Mouse (Mus musculus) neural tube, embryonic 14.5 days (tissue): ENCODE measurements around the gene Pus7. TPM values are rescaled to one million over a fixed set of nuclear protein-coding genes. Genes with fewer than 3 reads are reported as not detected.

Source experiments
- ATAC-seq: fragments of 200-750 bp; cut with Nextera tagmentation; 2 replicates; pipeline ENCODE4 v1.8.0; 2017; ENCODE audit warnings: low read depth, mild to moderate bottlenecking, moderate TSS enrichment, moderate library complexity
- H3K27ac ChIP-seq: fragments of 300-500 bp; sonication (generic); 2 replicates; pipeline ENCODE4 v1.5.1; 2014; ENCODE audit warnings: low read depth, mild to moderate bottlenecking, control low read depth, low read length, moderate library complexity, mixed read lengths
- H3K27me3 ChIP-seq: fragments of 300-500 bp; sonication (generic); 2 replicates; pipeline ENCODE4 v1.6.1; 2014; ENCODE audit warnings: low read length; ENCODE audit not compliant: control insufficient read depth, insufficient read depth
- H3K36me3 ChIP-seq: fragments of 300-500 bp; sonication (generic); 2 replicates; pipeline ENCODE4 v1.6.1; 2014; ENCODE audit warnings: low read length, mixed read lengths; ENCODE audit not compliant: control insufficient read depth, insufficient read depth
- H3K4me1 ChIP-seq: fragments of 300-500 bp; sonication (generic); 2 replicates; pipeline ENCODE4 v1.6.1; 2014; ENCODE audit warnings: low read length; ENCODE audit not compliant: control insufficient read depth, insufficient read depth
- H3K4me2 ChIP-seq: fragments of 300-500 bp; sonication (generic); 2 replicates; pipeline ENCODE4 v1.6.1; 2014; ENCODE audit warnings: mild to moderate bottlenecking, low read depth, low read length, control low read depth
- H3K4me3 ChIP-seq: fragments of 300-500 bp; sonication (generic); 2 replicates; pipeline ENCODE4 v1.5.1; 2014; ENCODE audit warnings: low read depth, low read length, control low read depth, mixed read lengths
- H3K9ac ChIP-seq: fragments of 300-500 bp; sonication (generic); replicated peaks from 2 replicates; pipeline ENCODE4 v1.6.1; 2014; ENCODE audit warnings: low read depth, mild to moderate bottlenecking, control low read depth, low read length, mixed read lengths
- H3K9me3 ChIP-seq: fragments of 300-500 bp; sonication (generic); 2 replicates; pipeline ENCODE4 v1.6.1; 2016; ENCODE audit warnings: low read length; ENCODE audit not compliant: control insufficient read depth
- WGBS: fragments of 180-500 bp; shearing (Covaris S2); extraction: QIAGEN DNeasy Blood & Tissue Kit; methylation state at CpG from one replicate; pipeline ENCODE4 v1.1.7; 2014; 5-methylcytosine and 5-hydroxymethylcytosine counted together
- polyA plus RNA-seq: library from polyadenylated mRNA; unstranded; fragments of >200 nt; fragmentation: Nextera tagmentation; extraction: Ambion mirVana; gene quantifications from 2 replicates; pipeline ENCODE4 v1.2.1, GENCODE M21; 2014

Gene Pus7
- polyA plus RNA-seq: 19.1 and 22.4 TPM in 2 replicates

GRCm38 (mm10) chr5:23782931-23783877, at the start of gene Pus7:
TSS of gene Pus7 (minus strand) at chr5:23783711.
- peak within 1 kb of the TSS; percentile 49; the same call in 1 of the 2 replicates for H3K27ac ChIP-seq
- H3K9ac ChIP-seq: peak within 1 kb of the TSS; percentile 77
- H3K9me3 ChIP-seq: no peaks in the 10 kb centered on the region
- no peaks in the 10 kb centered on the region for H3K27me3 ChIP-seq
- under 1% methylated on average over 70 of the region's 86 CpGs for WGBS
- peak within 1 kb of the TSS; percentile 66 for H3K4me2 ChIP-seq
- peak within 1 kb of the TSS; percentile 80 for H3K4me3 ChIP-seq
- ATAC-seq: peak; percentile 94
- H3K4me1 ChIP-seq: peaks cover 2% of the 10 kb centered on the region
- H3K36me3 ChIP-seq: no peaks in the 10 kb centered on the region

- 41% methylated on average over 58 of the region's 58 CpGs for WGBS
Observed at GRCm38 (mm10) chr5:23830897-23831752, 47.6 kb upstream of the Pus7 start.

GRCm38 (mm10) chr5:23826321-23827004, 43.0 kb upstream of the Pus7 start:
- no peak overlapping the region for H3K4me3 ChIP-seq
- ATAC-seq: 0 out of 2 replicates have a peak, but pooled peaks have one; percentile 46

More at GRCm38 (mm10) chr5:23830897-23831752, 47.6 kb upstream of the Pus7 start:
- no peak overlapping the region for H3K4me3 ChIP-seq
- H3K4me2 ChIP-seq: peak overlapping the region; percentile 26
- H3K9ac ChIP-seq: no peak overlapping the region
- no peak overlapping the region for H3K27ac ChIP-seq
- H3K9me3 ChIP-seq: no peaks in the 10 kb centered on the region
- ATAC-seq: peak; percentile 46; the same call in 1 of the 2 replicates
- H3K36me3 ChIP-seq: no peaks in the 10 kb centered on the region
- H3K27me3 ChIP-seq: no peaks in the 10 kb centered on the region
- no peaks in the 10 kb centered on the region for H3K4me1 ChIP-seq

GRCm38 (mm10) chr5:23824171-23824733, 40.7 kb upstream of the Pus7 start:
- WGBS: 82% methylated on average over 8 of the region's 8 CpGs
- Histone ChIP-seq H3K27me3 (no peaks in the 10 kb centered on the region), H3K4me3 (no peak overlapping the region), H3K9me3 (no peaks in the 10 kb centered on the region), H3K9ac (no peak overlapping the region), H3K36me3 (0 out of 2 replicates have a peak, but pooled peaks cover 3% of the 10 kb centered on the region), H3K27ac (no peak overlapping the region), H3K4me2 (no peak overlapping the region), H3K4me1 (no peaks in the 10 kb centered on the region)
- no peak for ATAC-seq

More at GRCm38 (mm10) chr5:23826321-23827004, 43.0 kb upstream of the Pus7 start:
- 39% methylated on average over 11 of the region's 11 CpGs for WGBS
- Histone ChIP-seq H3K27ac (no peak overlapping the region), H3K36me3 (no peaks in the 10 kb centered on the region), H3K4me2 (no peak overlapping the region), H3K27me3 (no peaks in the 10 kb centered on the region), H3K9me3 (no peaks in the 10 kb centered on the region), H3K4me1 (no peaks in the 10 kb centered on the region), H3K9ac (no peak overlapping the region)

- no peak overlapping the region for H3K4me3 ChIP-seq
- H3K4me1 ChIP-seq: no peaks in the 10 kb centered on the region
- H3K27me3 ChIP-seq: no peaks in the 10 kb centered on the region
- H3K9ac ChIP-seq: no peak overlapping the region
- WGBS: 70% methylated on average over 11 of the region's 11 CpGs
- no peak overlapping the region for H3K4me2 ChIP-seq
- no peaks in the 10 kb centered on the region for H3K9me3 ChIP-seq
- ATAC-seq: no peak
- no peak overlapping the region for H3K27ac ChIP-seq
- H3K36me3 ChIP-seq: peaks cover 8% of the 10 kb centered on the region
Observed at GRCm38 (mm10) chr5:23822306-23822705, 38.8 kb upstream of the Pus7 start.

GRCm38 (mm10) chr5:23816681-23817080, 33.2 kb upstream of the Pus7 start:
- Histone ChIP-seq H3K9me3 (no peaks in the 10 kb centered on the region), H3K27ac (no peak overlapping the region), H3K4me1 (no peaks in the 10 kb centered on the region), H3K4me3 (no peak overlapping the region), H3K4me2 (no peak overlapping the region), H3K9ac (no peak overlapping the region), H3K36me3 (peaks cover 50% of the 10 kb centered on the region), H3K27me3 (no peaks in the 10 kb centered on the region)
- no peak for ATAC-seq
- WGBS: 91% methylated on average over 15 of the region's 15 CpGs

GRCm38 (mm10) chr5:23814841-23815240, 31.3 kb upstream of the Pus7 start:
- ATAC-seq: no peak
- 85% methylated on average over 5 of the region's 5 CpGs for WGBS
- peaks cover 60% of the 10 kb centered on the region for H3K36me3 ChIP-seq

GRCm38 (mm10) chr5:23792726-23793125, 9.2 kb upstream of the Pus7 start:
- Histone ChIP-seq H3K27ac (no peak overlapping the region), H3K9ac (no peak overlapping the region), H3K4me1 (peaks cover 8% of the 10 kb centered on the region), H3K27me3 (no peaks in the 10 kb centered on the region), H3K4me3 (no peak overlapping the region), H3K36me3 (peaks cover 10% of the 10 kb centered on the region; the same call in 1 of the 2 replicates), H3K4me2 (no peak overlapping the region), H3K9me3 (no peaks in the 10 kb centered on the region)
- no peak for ATAC-seq
- 74% methylated on average over 2 of the region's 2 CpGs for WGBS

More at GRCm38 (mm10) chr5:23814841-23815240, 31.3 kb upstream of the Pus7 start:
- Histone ChIP-seq H3K9me3 (no peaks in the 10 kb centered on the region), H3K4me3 (no peak overlapping the region), H3K9ac (no peak overlapping the region), H3K27me3 (no peaks in the 10 kb centered on the region), H3K27ac (no peak overlapping the region), H3K4me2 (no peak overlapping the region), H3K4me1 (no peaks in the 10 kb centered on the region)
